Mouse (Mus musculus) brain, adult 2 months (tissue): ENCODE measurements at regions not wholly inside any gene's neighbourhood (a gene's known extent, or its start where the extent isn't known, plus 50 kb on each side); places are given as distances from the start of the nearest gene placed in this dataset.
A peak's percentile ranks its signal among the peaks of the same experiment; 100 is the strongest.

Source experiments
- DNase-seq: peaks from one replicate; pipeline ENCODE4 v3.0.0; 2011; ENCODE audit warnings: low read depth, low spot score

DNA sequence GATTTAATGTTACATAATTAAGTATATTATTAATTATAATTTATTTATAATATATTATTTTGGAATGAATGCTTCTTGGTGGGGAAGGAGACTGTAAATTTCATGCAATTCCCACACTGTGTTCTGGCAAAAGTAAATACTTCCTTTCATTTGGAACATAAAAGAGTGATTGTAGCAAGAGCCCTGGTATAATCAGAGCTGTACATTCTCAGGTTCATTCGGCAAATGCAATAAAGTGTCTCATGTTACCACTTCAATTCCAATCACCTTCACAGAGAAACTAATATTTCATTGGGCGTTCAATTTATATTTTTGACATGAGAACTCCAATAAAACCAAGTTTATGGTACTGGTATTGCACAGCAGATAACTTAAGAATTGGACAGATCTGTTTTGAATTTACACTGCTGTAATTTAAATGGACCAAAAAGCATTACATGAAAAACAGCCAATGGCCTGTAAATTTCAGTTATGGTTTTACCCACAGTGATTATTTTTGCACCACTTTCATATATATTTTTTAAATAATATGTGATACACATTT lies 569.0 kb downstream of the Pcdh7 start:
- no peak for DNase-seq

DNA sequence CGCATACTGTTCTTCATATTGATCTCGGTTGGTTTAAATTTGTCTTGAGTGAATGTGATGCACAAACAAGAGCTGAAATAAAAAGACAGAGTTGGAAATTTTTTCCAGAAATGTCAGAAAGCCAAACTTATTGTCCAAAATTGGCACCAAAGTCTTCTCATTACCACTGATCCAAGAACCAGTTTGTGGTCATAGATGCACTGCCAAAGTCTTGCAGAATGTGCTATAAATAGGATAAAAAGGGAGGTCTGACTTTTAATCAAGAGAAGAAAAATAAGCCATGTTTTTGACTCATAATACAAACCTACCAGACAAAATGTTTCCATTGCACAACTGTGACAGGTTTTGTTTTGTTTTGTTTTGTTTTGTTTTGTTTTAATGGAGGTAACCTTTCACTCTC lies 573.5 kb downstream of the Pcdh7 start:
- no peak for DNase-seq

GRCm38 (mm10) chr5:58294903-58295302 lies 577.1 kb downstream of the Pcdh7 start:
- DNase-seq: no peak

DNA sequence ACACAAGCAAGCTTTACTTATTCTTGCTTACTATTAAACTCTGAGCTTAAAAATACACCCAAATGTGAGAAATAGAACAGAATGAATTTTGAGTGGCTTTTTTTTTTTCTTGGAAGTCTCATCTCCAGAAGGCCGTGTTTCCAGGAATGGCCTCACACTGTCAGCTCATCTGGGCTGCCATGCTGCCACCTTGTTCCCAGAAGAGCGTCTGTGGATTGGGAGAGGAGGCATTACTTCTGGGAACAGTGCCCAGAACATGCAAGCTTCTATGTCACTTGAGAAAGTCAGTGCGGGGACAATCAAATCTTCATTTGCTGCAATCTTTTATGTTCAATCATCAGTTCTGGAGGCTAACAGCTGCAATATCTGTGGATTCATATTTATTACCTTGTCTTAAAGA lies 613.6 kb downstream of the Pcdh7 start:
- peak; percentile 80 for DNase-seq
